Mouse (Mus musculus): Measurements from ENCODE around the gene Mapre3. TPM values are rescaled to one million over a fixed set of nuclear protein-coding genes. Genes with fewer than 3 reads are reported as not detected.

Gene Mapre3
- total RNA-seq, 2 experiments from 2014 or later = 24.8 to 26.5 TPM

GRCm38 (mm10) chr5:30913060-30913841, 98.8 kb downstream of the Mapre3 start, which contains the start of gene Emilin1:
Emilin1 (plus strand) TSS chr5:30913402.
- intact Hi-C loops (cut with DNase I) = loop anchor here (2.0 kb wide), 1 partner anchor 24 kb away; the partner anchor contains the start of gene Agbl5
- DNase-seq = peak; percentile 82 to 83

GRCm38 (mm10) chr5:30914101-30914635, 99.7 kb downstream of the Mapre3 start:
- peak in 1 of 2 experiments; percentile 30 for DNase-seq
- intact Hi-C loops (cut with DNase I) = no loop called here

GRCm38 (mm10) chr5:30914849-30915248, 100.4 kb downstream of the Mapre3 start:
- peak in 1 of 2 experiments; percentile 31 for DNase-seq
- intact Hi-C loops (cut with DNase I) = no loop called here

- intact Hi-C loops (cut with DNase I) = no loop called here
Measured at GRCm38 (mm10) chr5:30915456-30915855, 101.0 kb downstream of the Mapre3 start.

More at GRCm38 (mm10) chr5:30915456-30915855, 101.0 kb downstream of the Mapre3 start:
- peak in 1 of 2 experiments; percentile 40 for DNase-seq

Other genes with a start within 250 kb of the Mapre3 start
- gene Kcnk3, start 226.5 kb upstream of the Mapre3 start, total RNA-seq (2021) = 100 to 1,000 TPM; 159 to 183 TPM
- 10 to 100 TPM; 42.1 to 45.4 TPM for gene Slc35f6, start 166.7 kb upstream of the Mapre3 start, total RNA-seq (2021)
- gene Cenpa, start 147.9 kb upstream of the Mapre3 start, total RNA-seq (2021) = 10 to 100 TPM; 85.5 to 86.1 TPM
- gene Dpysl5, start 103.1 kb upstream of the Mapre3 start, total RNA-seq (2021) = under 1 TPM; 0.77 to 0.87 TPM
- 10 to 100 TPM; 48.9 TPM for gene Tmem214, start 53.4 kb downstream of the Mapre3 start, total RNA-seq (2021)
- 1 to 10 TPM; 9.4 to 9.7 TPM for gene Agbl5, start 74.1 kb downstream of the Mapre3 start, total RNA-seq (2021)
- gene Ost4, start 93.1 kb downstream of the Mapre3 start, total RNA-seq (2021) = 100 to 1,000 TPM; 162 to 178 TPM
- 10 to 100 TPM; 68.4 to 76.3 TPM for gene Emilin1, start 98.8 kb downstream of the Mapre3 start, total RNA-seq (2021)
- gene Khk, start 106.8 kb downstream of the Mapre3 start, total RNA-seq (2021) = 10 to 100 TPM in 1 of 2 experiments, 1 to 10 TPM in 1; 9.5 to 12.7 TPM
- under 1 TPM; 0.60 to 0.64 TPM for gene Cgref1, start 130.9 kb downstream of the Mapre3 start, total RNA-seq (2021)
- gene Preb, start 145.7 kb downstream of the Mapre3 start, total RNA-seq (2021) = 10 to 100 TPM; 64.9 to 71.3 TPM
- under 1 TPM; 0.15 to 0.53 TPM for gene Tcf23, start 154.0 kb downstream of the Mapre3 start, total RNA-seq (2021)
- gene Atraid, start 233.7 kb downstream of the Mapre3 start, total RNA-seq (2021) = 10 to 100 TPM; 62.7 to 64.1 TPM
- gene Slc5a6, start 234.3 kb downstream of the Mapre3 start, total RNA-seq (2021) = 1 to 10 TPM; 4.7 to 4.8 TPM
- gene Cad, start 240.1 kb downstream of the Mapre3 start, total RNA-seq (2021) = 10 to 100 TPM; 19.1 to 21.7 TPM

Data from heart, postnatal 10 days (tissue).